Mouse (Mus musculus) ES-CJ7 (cell line): Measurements from ENCODE around the gene Trpm1.

Experiments
- DNase-seq: peaks from one replicate; pipeline ENCODE4 v3.0.0; 2011; ENCODE audit warnings: low read depth, low spot score

Gene Trpm1

DNA sequence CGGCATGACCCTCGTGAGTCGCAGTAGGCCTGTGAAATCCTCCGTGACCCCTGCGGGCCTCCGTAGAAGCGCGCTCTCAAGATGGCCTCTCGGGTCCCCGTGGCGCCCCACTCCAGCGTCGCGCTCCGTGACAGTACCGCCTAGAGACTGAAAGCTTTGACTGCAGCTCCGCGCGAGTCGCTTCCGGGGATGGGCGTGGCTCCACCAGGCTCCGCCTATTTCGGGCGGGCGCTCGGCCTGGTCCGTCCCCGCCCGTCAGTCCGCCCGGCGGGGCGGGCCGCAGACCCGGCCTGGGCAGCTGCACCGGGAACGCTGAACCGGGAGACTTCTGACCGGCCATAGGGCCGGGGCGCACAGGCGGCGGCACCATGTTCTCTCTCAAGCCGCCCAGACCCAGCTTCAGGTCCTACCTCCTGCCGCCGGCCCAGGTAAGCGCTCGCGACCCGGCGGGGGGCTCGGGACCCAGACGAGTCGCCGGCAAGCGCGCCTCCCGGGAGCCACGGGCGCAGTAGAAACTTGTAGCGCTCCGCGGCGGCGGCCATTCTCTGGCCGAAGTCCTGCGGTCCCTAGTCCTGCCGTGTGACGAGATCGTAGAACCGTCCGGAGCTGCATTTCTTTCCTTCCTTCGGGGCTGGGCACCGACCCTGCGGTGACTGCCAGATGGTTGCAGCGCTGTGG lies 133.9 kb downstream of the Trpm1 start, which contains the start of gene Mtmr10:
Gene Mtmr10, plus strand, starts transcription at position 240 of the 678 bp plus-strand sequence.
- peak; percentile 98 for DNase-seq

DNA sequence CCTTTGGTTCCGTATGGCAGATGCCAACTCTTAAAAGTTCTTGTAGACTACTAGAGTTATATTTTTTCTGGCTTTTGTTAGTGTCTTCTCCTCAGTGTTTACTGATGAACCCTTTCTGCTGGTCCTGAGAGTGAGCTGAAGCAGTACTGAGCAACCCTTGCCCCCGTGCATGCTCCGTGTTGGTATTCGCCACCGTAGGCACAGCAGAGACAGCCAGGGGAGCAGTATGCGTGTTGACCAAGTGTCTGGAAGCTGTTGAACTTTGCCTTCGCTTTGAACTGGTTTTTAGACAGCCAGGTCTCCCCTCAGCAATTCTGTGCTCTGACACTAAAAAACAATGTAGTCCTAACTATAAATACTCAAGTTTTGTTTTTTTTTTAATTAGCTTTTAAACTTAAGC lies 135.8 kb downstream of the Trpm1 start:
- DNase-seq: no peak

DNA sequence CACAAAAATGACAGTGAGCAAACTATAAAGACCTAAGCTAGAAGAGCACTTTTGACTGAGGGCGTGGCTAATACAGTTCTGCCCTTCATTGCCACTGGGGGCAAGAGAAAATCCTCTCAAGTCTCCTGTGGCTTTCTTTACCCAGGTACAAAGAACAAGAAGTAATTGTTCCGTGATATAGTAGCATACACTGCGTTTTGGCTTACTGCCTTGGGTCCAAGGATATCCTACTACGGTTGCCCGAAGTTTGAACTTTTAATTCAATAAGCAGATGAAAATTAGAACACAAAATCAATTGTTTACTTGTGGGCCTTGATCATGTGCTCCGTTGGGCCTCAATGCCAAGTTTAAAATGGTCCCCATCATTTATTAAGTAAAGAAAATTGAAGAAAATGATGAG lies 136.8 kb downstream of the Trpm1 start:
- DNase-seq: no peak

DNA sequence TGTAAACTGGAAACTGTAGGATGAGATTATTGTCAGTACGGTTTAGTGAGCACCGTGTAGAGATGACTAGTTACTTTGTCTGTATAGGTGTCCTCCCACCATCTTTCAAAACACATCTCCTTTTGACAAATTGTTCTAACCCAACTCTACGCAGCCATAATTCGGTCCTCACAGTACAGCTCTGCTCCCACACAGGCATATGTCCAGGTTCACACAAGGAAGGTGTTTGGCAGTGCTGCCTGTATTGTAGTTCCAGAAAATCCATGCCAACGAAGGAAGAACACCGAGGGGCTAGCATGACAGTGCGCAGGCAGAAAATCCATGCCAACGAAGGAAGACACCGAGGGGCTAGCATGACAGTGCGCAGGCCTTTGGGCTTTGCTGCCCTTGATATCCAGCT lies 138.1 kb downstream of the Trpm1 start:
- no peak for DNase-seq

DNA sequence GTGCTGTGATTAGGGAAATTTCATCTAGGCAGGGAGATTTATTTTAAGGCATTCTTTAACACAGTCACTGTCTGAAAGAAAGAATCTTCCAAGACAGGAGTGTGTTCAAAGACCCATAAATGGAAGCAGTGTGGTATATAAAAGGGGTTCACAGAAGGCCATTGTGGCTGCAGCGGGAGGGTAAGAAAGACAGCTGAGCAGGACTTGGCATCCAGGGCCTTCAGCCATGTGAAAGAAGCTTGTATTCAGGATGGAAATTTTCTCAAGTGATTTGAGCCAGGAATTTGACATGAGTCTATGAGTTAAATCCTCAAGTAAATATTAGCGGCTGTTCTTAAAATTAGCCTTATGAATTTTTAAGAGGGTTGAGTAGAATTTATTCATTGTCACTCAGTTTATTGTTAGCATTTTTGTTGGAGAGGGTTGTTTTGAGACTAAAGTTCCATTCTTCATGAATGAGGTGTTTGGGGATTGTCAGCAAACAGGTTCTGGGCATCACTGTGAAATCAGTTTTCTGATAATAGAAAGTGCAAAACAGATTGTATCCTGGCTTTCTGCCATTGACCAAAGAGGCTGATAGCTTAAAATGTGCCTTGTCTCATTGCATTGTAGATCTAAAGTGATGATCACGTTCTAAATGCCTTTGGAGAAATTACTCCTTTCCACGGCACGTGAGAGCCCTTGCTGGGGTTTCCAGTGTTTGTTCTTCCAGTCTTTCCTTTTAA lies 142.8 kb downstream of the Trpm1 start:
- DNase-seq: no peak

DNA sequence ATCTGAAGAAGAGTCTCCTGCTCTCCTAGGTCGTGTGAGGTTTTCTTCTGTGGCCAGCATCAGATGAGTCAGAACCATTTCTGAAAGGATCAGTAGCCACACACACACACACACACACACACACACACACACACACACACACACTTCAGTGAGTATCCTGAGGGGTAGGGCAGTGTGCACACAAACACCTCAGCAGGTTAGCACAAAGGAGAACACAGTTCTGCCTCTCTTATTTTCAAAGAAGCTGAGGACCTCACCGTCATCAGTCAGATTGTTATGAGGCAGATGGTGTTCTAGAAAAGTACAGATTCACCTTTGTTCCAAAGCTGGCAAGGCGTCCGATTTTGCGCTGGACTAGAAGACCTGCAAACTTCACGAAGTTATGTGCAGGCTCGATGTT lies 156.6 kb downstream of the Trpm1 start:
- no peak for DNase-seq

DNA sequence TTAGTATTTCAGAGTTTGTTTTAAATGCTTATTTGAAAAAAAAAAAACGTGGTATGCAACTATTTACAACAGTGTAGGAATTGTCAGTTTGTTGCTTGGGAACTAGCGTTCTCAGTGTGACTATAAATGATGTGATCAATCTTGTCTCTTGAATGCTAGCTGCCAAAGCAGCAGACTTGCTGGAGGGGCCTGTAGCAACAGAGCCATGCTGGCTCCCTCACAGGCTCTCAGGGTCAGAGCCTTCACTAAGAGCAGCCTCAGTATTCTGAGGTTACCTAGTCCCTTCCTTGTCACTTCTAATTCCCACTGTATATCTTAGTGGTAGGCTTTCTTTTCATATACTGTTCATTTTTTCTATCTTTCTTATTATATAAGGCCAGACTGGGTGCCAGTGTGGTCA lies 157.1 kb downstream of the Trpm1 start:
- no peak for DNase-seq

DNA sequence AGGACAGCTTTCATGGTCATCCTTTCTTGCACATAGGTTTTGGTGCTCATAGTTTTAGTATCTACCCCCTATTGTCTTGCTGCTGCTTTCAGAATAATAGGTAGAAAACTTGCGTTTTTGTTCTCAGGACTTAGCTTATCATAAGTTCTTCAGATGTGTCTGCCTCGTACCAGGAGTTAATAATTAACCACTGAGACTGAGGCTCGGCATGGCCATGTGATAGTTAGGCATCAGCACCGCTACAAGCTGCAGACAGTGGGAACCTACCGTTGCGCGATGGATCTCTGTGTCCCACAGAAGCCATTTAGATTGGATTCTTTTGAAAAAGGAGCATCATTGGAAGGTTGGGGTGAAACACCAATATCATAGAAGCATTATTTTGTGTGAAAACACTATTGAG lies 159.2 kb downstream of the Trpm1 start:
- DNase-seq: no peak
